ENCODE assay signal across 21 mouse cellular contexts in genomic region chr11:118731655-118732054, GRCm38 (mm10).
DNase-seq lines count a peak whose midpoint lies in the region; ATAC-seq and TF ChIP-seq lines count a peak whose summit lies in the region.
"Had no signal": no experiment of that assay in that cellular context is flagged by ENCODE, and none has a peak within 500 bp of the region (broad histone marks: within the 10 kb centered on the region; RNA-seq: fewer than 3 reads in every experiment).

No protein-coding gene starts in this region.

- H3K4me3 ChIP-seq in left cerebral cortex, adult 2 months = no peak overlapping the region
- H3K4me3 ChIP-seq: forebrain, embryonic 15.5 days; heart, adult 2 months; hindbrain, embryonic 10.5 days; hindbrain, embryonic 13.5 days had no signal

- no peak overlapping the region for H3K27ac ChIP-seq in left cerebral cortex, adult 2 months
- H3K27ac ChIP-seq: forebrain, embryonic 15.5 days; heart, adult 2 months; hindbrain, embryonic 13.5 days had no signal

- DNase-seq in CD4-positive helper T cell, adult 2 months (ENCODE audit: low read depth, low spot score) = peak; percentile 33
- peak; percentile 72 for DNase-seq in induced T-regulatory cell, adult 2 months (ENCODE audit: low read depth)
- no peak for DNase-seq in gastrocnemius, postnatal 14 days
- no peak for DNase-seq in left cerebral cortex, adult 2 months (ENCODE audit: extremely low spot score in 1 of 2, low spot score in 2 of 2)
- DNase-seq in adrenal gland, postnatal 4 days (ENCODE audit: low spot score in 2 of 2) = no peak
- DNase-seq: adrenal gland, adult 2 months; adrenal gland, postnatal 14 days; cerebellum, adult 11-12 months; cerebellum, adult 8-10 months; cerebellum, postnatal 14 days; gastrocnemius, postnatal 36 days; heart, adult 2 months; heart, postnatal 36 days; kidney, adult 11 months; kidney, adult 8-10 months had no signal

- no peak for TF ChIP-seq CTCF in left cerebral cortex, adult 2 months (IDR thresholded peaks at IDR 0.05)

- ATAC-seq in CD4-positive, CD25-positive, alpha-beta regulatory T cell, adult 4 months = peak; percentile 20
- ATAC-seq: forebrain, embryonic 15.5 days; hindbrain, embryonic 16.5 days; Patski had no signal

- intact Hi-C loops in gastrocnemius, postnatal 14 days (cut with DNase I; ENCODE audit: low total_unique reads) = no loop called here
- intact Hi-C loops in left cerebral cortex, adult 2 months (cut with DNase I) = no loop called here

Comparison
In these comparisons a context has a peak if more than half of its experiments do, and no peak if none do; other contexts are left out.
1. DNase-seq: peak in CD4-positive helper T cell, adult 2 months (single experiment) and induced T-regulatory cell, adult 2 months (single experiment); none in gastrocnemius, postnatal 14 days (single experiment), left cerebral cortex, adult 2 months (0 of 2) and adrenal gland, postnatal 4 days (0 of 2).